Mouse (Mus musculus) left cerebral cortex, postnatal 36 days (tissue): ENCODE data around the gene Slc7a6. TPM values are rescaled to one million over a fixed set of nuclear protein-coding genes. Genes with fewer than 3 reads are reported as not detected.

Experiments used
- DNase-seq, 2 experiments: peaks; one replicate each; pipeline ENCODE4 v3.0.0; 2021 to 2022; ENCODE audit warnings: low spot score in 2 of 2, mixed read lengths in 1 of 2
- intact Hi-C: fragments of 180-260 bp; cut with DNase I; formaldehyde crosslinking; loops from one replicate; pipeline ENCODE4 v1.15.1; 2025
- total RNA-seq, 2 experiments: library from RNA; stranded (reverse); gene quantifications; 2 replicates each; pipeline ENCODE4 v1.2.3; 2021

The Slc7a6 gene
- total RNA-seq: 10 to 100 TPM; 24.0 to 28.7 TPM

DNA sequence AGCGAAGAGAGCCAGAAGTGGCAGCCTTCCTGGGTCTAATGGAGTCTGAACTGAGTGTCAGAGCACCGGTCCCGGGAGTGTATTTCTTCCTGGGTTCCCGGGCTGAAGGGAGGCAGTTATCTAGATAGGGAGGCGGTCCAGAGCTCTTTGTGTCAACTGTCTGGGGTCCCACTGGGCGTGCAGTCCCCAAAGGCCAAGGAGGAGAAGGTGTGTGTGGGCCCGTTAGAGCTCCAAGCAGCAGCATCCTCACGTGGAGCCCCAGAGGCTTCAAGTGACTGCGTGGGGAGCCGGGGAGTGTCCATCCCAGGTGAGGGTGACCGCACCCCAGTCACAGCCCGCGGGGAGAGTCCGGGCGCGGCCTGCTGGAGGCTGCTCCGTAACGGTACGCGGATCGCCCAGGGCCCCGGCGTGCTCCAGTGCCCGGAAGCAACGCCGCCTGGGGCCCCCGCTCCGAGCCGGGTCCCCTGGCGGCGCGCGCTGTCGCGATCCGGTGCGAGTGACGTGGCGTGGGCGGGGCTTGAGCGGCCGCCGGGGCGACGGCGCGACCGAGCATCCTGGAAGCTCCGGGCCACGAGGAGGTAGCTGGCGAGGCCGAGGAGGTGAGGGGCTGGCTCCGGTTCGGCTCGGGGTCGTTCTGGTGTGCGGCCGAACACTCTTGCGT, at the start of gene Slc7a6:
Gene Slc7a6 (plus strand): TSS at position 502 of the 661 bp plus-strand sequence.
- intact Hi-C loops: loop anchor here (2.0 to 5.0 kb wide), 2 partner anchors 26 to 44 kb away; partner anchors contain the start of genes Prmt7 and Slc7a6os

GRCm38 (mm10) chr8:106123443-106123842, 45.2 kb upstream of the Slc7a6 start:
- intact Hi-C loops: no loop called here

More for the DNA sequence above, at the start of gene Slc7a6:
- DNase-seq: peak; percentile 89 to 92

DNA sequence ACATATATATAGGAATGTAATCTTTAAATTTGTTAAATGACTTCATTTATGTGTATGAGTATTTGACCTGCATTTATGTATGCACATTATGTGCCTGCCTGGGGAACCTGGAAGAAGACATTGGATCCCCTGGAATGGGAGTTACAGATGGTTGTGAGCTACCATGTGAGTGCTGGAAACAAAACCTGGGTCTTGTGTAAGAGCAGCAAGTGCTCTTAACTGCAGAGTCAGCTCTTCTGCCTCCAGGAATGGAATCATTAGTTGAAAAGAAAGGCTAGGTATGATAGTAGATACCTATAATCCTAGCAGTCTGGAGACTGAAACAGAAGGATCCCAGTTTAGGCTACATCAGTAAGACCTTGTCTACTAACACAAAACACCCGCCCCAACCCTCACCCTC, 42.6 kb upstream of the Slc7a6 start:
- intact Hi-C loops: no loop called here
- no peak for DNase-seq

More at GRCm38 (mm10) chr8:106123443-106123842, 45.2 kb upstream of the Slc7a6 start:
- no peak for DNase-seq

DNA sequence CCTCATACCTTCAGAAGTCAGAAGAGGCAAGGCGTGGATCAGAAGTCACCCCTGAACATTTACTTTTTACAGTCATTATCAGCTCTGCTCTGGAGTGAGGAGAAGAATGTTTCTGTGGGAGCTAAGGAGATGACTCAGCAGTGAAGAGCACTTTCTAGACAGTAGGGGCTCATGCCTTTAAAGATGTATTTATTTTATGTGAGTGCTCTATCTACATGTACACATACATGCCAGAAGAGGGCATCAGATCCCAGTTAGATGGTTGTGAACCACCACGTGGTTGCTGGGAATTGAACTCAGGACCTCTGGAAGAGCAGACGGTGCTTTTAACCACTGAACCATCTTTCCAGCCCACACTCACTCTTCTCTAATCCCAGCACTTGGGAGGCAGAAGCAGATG, 41.6 kb upstream of the Slc7a6 start:
- no peak for DNase-seq
- intact Hi-C loops: no loop called here

DNA sequence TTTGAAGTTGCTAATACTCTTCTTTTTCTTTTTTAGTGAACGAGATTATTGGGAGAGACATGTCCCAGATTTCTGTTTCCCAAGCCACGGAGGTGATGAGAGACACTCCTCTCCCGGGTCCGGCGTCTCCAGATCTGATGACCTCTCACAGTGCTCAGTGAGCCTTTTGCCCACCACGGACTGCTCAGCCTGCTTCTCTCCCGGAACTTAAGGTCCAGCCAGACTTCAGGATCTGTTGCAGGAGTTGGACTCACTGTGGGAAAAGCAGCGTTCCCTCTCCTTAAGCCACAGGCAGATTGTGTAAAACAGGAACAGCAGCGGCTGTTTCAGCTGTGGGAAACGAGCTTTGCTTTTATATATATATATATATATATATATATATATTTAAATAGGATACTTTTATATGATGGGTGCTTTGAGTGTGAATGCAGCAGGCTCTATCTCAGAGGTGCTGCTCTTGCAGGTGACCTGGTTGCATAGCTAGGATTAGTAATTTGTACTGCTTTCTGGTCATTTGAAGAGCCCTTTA, 40.7 kb upstream of the Slc7a6 start:
- no peak for DNase-seq
- intact Hi-C loops: no loop called here

GRCm38 (mm10) chr8:106129232-106129930, 39.3 kb upstream of the Slc7a6 start:
- intact Hi-C loops: no loop called here
- no peak for DNase-seq

GRCm38 (mm10) chr8:106129997-106130396, 38.7 kb upstream of the Slc7a6 start:
- intact Hi-C loops: no loop called here

GRCm38 (mm10) chr8:106130505-106130904, 38.2 kb upstream of the Slc7a6 start:
- no peak for DNase-seq
- intact Hi-C loops: no loop called here

More at GRCm38 (mm10) chr8:106129997-106130396, 38.7 kb upstream of the Slc7a6 start:
- DNase-seq: no peak

DNA sequence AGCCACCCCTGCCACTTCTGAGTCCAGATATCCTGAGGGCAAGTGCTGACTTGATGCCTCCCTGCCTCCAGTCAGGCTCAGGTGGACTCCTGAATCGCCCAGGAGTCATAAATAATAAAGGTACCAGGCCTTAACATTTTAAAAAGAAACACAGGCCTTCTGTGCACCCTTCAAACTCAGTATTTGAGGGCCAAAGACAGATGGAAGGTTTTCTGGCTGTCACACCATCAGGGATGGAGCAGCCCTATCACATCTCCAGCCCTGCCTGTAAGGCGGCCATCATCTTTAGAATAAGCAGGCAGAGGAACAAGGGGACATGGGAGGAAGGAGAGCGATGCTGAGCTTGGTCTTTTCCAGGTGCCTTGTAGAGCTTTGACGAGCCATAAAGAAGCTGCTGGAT, 37.6 kb upstream of the Slc7a6 start:
- intact Hi-C loops: no loop called here
- no peak for DNase-seq

DNA sequence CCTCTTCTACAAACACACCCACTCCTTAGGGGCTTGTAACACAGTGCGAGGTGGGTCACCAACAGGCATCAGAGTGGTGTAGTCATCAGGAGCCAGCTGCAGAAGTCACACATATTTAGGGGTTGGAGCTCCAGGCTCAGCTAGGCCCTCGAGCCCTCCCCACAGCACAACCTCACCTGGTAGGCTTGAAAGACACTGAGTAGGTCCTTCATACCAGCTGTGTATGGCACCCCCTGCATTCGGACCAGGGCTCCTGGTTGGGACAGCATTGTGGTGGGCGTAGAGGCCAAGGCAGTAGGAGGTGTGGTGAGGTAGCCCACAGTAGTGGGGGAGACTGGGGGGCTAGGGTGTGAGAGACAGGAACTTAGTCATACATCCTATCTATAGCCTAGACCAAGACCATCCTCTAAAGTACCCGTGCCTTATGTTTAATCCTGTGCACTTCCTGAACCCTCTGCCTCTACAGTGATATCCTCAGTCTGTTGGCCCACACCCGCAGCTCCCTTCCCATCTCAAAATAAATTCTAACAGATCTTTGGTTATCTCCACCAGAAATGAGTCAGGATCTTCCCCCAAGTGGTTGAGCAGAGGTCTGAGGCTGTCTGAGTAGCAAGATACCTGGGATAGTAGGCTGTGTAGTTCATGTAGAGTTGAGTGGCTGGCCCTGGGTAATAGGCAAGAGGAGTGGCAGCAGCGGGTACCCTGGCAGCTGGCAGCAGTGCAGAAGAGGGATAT, 37.0 kb upstream of the Slc7a6 start:
- DNase-seq: no peak
- intact Hi-C loops: no loop called here

DNA sequence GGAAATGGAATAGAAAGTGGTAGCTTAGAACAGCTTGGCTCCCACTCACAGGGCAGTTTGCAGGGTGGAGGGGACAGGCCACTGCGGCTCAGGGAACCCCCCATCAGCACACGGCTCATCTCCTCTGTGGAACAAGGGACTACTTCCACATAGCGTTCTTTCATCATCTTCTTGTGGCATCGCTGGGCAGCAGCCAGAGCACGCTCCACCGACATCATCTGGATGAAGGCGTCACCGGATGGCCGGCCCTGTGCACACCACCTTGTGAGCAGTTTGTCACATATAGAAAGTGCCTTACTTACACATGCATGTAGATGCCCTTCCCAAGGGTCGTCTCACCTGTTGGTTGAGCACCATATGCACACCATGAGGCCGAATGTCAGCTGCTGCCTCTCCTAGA, 36.3 kb upstream of the Slc7a6 start:
- no peak for DNase-seq
- intact Hi-C loops: no loop called here

- DNase-seq: no peak
- intact Hi-C loops: no loop called here
Measured at GRCm38 (mm10) chr8:106133526-106133925, 35.1 kb upstream of the Slc7a6 start.

DNA sequence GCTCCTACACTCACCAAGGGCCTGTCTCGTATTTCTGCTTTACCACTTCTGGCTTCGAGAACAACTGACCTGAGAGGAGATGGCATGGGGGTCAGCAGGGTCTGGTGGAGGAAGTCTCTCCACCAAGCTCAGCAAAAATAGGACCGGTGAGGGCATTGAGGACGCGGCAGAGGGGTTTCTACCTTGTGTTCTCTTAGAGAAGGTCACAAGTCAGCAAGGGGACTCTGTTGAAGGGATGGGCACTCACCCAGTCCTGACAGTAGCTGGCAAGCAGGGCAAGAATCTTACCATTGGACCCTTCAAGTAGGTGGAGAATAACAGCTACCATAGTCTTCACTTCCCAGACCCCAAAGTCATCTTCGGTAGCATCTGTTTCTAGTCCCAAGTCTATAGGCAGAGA, 34.7 kb upstream of the Slc7a6 start:
- no peak for DNase-seq
- intact Hi-C loops: no loop called here

- DNase-seq: no peak
- intact Hi-C loops: no loop called here
Measured at GRCm38 (mm10) chr8:106134751-106135571, 33.7 kb upstream of the Slc7a6 start.

DNA sequence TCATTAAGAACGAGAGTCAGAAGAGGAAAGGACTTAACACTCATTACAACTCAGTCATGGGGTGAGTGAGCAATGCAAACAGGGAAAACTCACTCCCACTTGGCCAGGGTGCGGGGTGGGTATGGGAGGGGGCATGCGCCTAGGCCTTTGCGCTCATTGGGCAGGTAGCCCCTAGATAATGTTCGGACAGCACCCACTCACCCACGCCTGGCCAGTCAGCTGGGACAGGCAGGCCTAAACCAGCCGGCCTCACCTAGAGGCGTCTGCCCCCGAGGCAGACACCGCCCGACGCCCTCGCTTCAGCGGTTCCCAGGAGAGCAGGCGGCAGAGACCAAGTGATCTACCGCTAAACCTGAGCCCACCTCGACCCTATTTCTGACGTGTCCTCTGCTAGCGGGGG, 33.0 kb upstream of the Slc7a6 start:
- no peak for DNase-seq
- intact Hi-C loops: no loop called here

- DNase-seq: no peak
Measured at GRCm38 (mm10) chr8:106136156-106137130, 32.2 kb upstream of the Slc7a6 start, which contains the start of gene Esrp2. Esrp2 (minus strand) TSS chr8:106136974.

DNA sequence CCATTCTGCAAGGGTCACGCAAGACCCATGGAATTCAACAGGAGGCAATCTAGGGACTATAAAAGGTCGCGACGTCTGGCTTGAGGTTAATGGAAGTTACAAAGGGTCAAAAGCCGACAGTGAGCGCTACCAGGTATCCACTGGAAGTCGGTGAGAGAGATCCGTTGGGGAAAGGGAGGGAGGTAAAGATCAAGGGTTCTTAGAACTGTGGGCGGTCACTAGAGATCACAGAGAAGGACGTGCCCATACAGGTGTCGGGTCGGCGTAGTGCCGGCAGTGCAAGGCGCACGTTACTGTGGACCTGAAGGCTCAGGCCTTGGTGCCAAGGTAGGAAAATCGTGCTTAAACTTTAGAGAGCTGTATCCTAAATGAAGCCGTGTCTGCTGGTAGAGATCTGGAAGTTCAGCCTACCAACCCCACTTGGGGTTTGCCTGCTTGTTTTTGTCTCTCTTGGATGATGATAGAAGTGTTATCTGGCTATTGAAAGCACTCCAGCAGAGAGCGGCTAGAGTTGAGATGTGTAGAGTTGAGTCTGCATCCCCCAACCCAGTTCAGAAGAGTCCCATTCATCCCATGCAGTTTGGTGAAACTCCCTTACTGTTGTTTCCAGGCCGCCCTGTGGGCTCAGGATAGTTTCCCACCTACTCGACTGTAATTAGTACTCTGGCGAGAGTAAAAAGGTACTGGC, 31.3 kb upstream of the Slc7a6 start:
- intact Hi-C loops: no loop called here
- DNase-seq: no peak

More at GRCm38 (mm10) chr8:106136156-106137130, 32.2 kb upstream of the Slc7a6 start, which contains the start of gene Esrp2:
- intact Hi-C loops: no loop called here
